Mouse (Mus musculus) kidney, adult 2 months (tissue): ENCODE results near the gene Il17re.

Source experiments
- CTCF ChIP-seq: fragments of 200-500 bp; conservative IDR thresholded peaks from 2 replicates; pipeline ENCODE4 v1.5.1; 2011; ENCODE audit warnings: low read depth, mild to moderate bottlenecking, control low read depth, low read length, moderate library complexity, mixed read lengths; ENCODE audit not compliant: insufficient read depth, insufficient read length
- POLR2A ChIP-seq: fragments of 200-500 bp; IDR thresholded peaks from one replicate; pipeline ENCODE4 v1.6.1; 2011; ENCODE audit warnings: low read depth, low read length, control low read depth

DNA sequence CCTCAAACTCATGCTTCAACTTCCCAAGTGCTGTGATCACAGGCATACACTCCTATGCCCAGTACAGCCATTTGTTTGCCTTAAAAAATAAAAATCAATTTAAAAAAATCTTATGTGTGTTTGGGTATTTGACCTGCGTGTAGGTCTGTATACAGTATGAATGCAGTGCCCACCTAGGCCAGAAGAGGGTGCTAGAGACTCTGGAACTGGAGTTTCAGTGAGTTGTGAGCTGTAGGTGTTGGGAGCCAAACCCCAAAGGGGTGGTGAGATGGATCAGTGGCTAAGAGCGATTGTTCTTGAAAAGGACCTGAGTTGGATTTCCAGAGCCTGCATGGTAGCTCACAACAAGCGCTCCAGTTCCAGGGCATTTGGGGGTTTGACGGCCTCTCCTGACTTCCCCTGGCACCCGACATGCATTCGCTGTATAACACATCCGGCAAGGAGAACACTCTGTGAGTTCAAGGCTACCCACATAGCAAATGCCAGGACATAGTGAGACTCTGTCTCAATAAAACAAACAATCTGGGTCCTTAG lies 17.1 kb upstream of the Il17re start:
- TF ChIP-seq CTCF, result peak; percentile 84
- no peak for TF ChIP-seq POLR2A
